Mouse (Mus musculus) left cerebral cortex, adult 11 months (tissue): Measurements from ENCODE around the gene Polr2m.
"Not testable (repeated sequence)": the region's sequence is repeated elsewhere in the genome, so short reads cannot be mapped to it uniquely, and the experiment has no call there.

Experiments
- DNase-seq: peaks from one replicate; pipeline ENCODE4 v3.0.0; 2022; ENCODE audit warnings: low spot score

The Polr2m gene

GRCm38 (mm10) chr9:71485475-71486094 is at the start of gene Polr2m:
Polr2m (minus strand) TSS chr9:71485935.
- DNase-seq, result peak; percentile 84

GRCm38 (mm10) chr9:71535036-71535435 is 49.3 kb upstream of the Polr2m start:
- no peak for DNase-seq

DNA sequence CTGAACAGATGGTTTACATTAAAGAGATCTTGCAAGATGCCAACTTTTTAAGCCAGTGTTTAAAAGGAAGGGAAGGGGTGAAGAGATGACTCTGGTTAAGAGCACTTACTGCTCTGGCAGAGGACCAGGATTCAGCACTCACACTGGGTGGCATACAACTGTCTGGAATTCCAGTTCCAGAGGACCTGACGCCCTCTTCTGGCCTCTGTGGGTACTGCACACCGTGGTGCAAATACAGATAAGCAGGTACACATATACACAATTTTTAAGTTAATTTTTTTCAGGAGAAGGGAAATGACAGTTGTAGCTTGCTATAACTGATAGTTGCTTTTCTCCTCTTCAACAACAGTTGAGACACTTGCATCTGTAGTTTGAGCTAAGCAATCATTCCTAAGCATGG is 44.2 kb upstream of the Polr2m start:
- no peak for DNase-seq

GRCm38 (mm10) chr9:71527438-71527837 is 41.7 kb upstream of the Polr2m start:
- no peak for DNase-seq

DNA sequence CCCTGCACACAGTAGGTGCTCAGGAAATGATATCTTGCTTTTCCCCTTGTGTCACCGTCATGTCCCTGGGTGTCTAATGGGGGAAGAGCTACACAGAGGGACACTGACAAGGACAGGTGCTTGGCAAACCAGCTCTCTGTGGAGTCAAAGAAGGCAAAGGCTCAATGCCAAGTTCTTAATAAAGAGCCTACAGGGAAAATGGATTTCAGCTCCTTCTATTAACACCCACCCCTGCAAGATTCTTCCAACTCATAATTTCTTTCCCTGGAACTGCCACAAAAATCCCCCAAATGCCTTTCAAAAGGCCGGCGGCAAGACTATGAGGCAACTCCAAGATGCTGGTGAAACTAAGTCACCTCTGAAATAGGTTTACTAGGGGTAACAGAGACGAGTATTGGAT is 38.2 kb upstream of the Polr2m start:
- DNase-seq, result no peak

DNA sequence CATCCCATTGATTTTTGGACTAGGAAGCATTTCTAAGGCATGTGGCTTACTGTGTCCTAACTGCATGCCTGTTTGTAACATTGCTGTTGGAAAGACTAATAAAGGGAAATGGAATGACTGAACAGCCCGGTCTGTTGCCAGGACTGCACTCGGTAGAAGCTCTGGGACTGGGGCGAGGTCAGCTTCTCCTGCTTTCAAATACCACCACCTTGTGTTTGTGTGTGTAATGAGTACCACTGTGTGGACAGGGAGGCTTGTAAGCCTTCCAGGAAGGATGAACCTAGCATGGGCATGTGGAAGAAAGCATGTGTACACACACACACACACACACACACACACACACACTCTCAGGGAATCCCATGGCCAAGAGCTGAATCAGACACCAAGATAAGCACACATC is 34.1 kb upstream of the Polr2m start:
- no peak for DNase-seq

GRCm38 (mm10) chr9:71517487-71517886 is 31.8 kb upstream of the Polr2m start:
- no peak for DNase-seq

- DNase-seq, result no peak
These were observed 30.1 kb upstream of the Polr2m start for GRCm38 (mm10) chr9:71515862-71516261.

GRCm38 (mm10) chr9:71513566-71513965 is 27.8 kb upstream of the Polr2m start:
- no peak for DNase-seq

DNA sequence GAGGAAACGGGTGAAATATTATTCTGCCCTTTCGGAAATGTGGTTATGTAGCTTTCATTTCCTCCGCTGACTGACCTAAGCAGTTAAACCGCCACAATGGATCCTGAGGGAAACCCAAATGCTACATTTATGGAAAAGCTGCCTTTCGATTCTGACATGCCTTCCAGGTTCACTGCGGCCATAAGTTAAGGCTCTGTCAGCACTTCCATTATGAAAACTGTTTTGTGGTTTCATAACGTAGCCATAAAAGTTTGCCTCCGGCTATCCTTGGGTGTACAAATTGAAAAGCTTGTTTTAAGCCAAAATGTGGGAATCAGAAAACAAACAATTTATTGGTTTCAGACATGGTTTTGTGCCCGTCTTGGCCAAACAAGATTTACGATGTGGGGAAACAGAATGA is 27.2 kb upstream of the Polr2m start:
- no peak for DNase-seq

DNA sequence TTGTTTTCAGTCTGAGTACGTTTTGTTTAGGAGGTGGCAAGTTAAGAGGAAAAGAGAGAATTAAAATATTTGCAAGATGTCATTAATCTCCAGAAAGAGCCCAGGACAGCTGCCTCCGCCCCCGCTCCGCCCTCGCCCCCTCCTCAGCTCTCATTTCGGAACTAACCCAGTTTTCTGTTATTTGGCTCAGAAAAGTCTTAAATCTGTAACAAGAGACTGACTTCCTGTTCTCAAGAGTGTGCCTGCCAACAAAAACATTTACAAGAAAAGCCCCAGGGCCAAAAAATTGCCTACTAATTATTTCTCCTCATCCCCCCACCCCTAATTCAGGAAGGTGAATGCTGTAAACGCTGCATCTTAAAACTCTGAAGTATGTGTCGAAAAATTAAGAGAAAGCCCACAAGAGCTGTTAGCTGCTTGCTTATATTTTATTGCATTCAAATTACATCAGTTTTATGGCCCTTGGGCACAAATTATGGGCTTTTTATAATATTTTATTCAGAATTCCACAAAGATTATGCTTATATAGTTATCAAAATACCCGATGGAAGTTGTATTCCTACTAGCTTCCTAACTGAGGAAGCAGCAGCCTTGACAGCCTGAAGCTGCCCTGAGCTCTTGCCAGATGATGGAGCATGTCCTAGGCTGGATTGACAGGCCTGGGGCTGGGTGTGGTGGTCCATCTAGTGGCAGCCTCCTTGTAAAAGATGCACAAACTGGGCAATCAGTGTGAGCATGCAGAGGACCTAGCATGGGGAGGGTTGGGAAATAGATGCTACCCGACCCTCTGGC is 12.9 kb upstream of the Polr2m start:
- no peak for DNase-seq

DNA sequence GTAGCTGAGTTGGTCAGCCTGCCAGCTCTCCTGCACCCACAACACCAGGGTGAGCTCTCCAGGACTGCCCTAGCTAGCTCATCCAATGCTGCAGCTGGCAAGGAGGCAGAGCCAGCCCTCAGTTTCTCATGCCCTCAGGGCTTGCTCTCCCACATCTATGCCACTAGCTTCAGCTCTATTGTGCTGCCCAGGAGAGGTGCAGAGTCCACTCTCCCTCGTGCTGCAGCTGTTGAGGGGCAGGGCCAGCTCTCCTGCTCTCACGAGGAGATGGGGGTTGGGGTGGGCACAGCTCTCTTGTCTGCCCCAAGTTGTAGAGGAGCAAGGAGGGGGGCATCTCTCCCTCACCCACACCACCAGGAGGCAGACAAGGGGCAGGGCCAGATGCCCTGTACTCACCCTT is 10.9 kb upstream of the Polr2m start:
- DNase-seq, result no peak

- no peak for DNase-seq
These were observed 8.0 kb upstream of the Polr2m start for GRCm38 (mm10) chr9:71493771-71494170.

- no peak for DNase-seq
These were observed 6.7 kb upstream of the Polr2m start for GRCm38 (mm10) chr9:71492296-71493025.

GRCm38 (mm10) chr9:71490076-71490475 is 4.3 kb upstream of the Polr2m start:
- DNase-seq, result no peak

DNA sequence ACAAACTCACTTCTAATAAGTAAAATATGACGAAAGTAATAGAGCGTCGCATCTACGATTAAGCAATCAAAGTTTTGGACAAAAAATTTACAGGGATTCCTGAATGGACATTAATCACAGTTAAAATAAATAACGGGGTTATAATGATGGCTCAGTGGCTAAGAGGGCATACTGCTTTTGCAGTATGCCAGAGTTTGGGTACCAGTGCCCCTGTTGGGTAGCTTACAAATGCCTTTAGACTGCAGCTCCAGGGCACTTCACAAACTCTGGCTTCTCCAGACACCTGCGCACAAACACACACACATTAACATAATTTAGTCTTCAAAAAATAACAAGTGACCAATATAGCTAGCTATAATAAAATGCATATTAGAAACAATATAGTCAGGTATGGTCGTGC is 392 bp upstream of the Polr2m start:
- no peak for DNase-seq

GRCm38 (mm10) chr9:71484871-71485474 is 762 bp downstream of the Polr2m start:
- DNase-seq, result no peak

DNA sequence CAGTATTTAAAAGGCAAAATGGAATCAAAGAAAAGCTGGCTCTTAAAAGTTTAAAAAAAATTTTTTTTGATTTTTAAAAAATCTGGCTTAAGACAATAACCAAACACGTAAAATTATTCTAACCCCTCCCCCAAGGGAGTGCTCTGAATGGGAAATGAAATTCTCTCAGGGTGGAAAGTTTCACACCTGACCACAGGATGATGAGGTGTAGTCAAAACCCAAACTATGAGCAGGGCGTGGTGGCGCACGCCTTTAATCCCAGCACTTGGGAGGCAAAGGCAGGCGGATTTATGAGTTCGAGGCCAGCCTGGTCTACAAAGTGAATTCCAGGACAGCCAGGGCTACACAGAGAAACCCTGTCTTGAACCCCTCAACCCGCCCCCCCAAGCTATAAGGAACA is 1.9 kb downstream of the Polr2m start:
- not testable (repeated sequence) for DNase-seq

- DNase-seq, result no peak
These were observed 5.4 kb downstream of the Polr2m start for GRCm38 (mm10) chr9:71480305-71480704.

GRCm38 (mm10) chr9:71479413-71479812 is 6.3 kb downstream of the Polr2m start:
- no peak for DNase-seq

DNA sequence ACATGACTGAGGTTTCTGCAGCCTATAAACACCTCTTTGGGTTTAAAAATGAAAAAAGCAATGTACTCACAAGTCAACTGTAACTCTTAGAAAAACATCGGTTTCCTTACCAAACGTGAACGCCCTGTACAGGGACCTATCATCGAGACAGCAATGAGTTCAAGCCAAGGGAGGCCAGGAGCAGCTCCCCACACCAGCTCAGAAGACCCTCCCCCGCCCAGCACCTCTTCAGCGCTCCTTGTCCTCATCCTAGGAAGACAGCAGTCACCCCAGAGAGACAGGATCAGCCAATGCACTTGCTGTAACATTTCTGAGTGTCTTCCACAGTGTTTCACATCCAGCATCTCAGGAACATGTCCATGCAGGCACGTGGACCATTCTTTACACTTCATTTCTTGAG is 7.1 kb downstream of the Polr2m start:
- no peak for DNase-seq

DNA sequence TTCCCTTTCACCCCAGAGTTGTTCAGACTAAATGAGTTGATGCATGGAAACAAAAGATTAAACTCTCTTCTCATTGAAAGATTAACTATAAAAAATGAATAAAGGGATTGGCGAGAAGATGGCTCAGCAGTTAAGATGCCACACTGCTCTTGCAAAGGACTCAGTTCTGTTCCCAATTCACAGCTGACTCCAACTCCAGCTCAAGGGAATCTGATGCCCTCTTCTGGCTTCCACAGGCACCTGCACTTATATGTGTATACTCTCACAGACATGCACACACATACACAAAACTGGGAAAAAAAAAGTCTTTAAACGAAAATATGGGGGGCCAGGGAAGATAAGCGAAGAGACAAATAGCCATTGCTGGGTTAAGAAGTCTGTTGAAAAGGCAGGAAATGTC is 9.1 kb downstream of the Polr2m start:
- no peak for DNase-seq

DNA sequence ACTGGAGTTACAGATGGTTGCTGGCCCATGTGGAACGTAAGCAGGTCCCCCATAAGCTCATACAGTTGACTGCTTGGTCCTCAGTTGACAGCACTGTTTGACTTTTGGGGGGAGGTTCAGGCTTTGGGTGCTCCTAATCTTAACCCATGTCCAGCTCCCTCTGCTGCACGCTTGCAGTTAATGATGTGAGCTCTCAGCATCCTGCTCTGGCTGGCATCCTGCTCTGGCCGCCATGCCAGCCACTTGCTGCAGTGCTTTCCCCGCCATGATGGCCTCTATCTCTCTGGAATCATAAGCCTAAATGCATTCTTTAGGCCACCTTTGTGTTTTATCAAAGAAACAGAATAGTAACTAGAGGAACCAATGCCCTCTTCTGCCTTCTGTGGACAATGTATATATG is 10.2 kb downstream of the Polr2m start:
- no peak for DNase-seq
